Mouse (Mus musculus): ENCODE measurements around the gene Pop5. TPM values are rescaled to one million over a fixed set of nuclear protein-coding genes. Genes with fewer than 3 reads are reported as not detected.

Pop5 gene
- polyA plus RNA-seq, 1 experiment from 2014 or later, result 143 TPM

DNA sequence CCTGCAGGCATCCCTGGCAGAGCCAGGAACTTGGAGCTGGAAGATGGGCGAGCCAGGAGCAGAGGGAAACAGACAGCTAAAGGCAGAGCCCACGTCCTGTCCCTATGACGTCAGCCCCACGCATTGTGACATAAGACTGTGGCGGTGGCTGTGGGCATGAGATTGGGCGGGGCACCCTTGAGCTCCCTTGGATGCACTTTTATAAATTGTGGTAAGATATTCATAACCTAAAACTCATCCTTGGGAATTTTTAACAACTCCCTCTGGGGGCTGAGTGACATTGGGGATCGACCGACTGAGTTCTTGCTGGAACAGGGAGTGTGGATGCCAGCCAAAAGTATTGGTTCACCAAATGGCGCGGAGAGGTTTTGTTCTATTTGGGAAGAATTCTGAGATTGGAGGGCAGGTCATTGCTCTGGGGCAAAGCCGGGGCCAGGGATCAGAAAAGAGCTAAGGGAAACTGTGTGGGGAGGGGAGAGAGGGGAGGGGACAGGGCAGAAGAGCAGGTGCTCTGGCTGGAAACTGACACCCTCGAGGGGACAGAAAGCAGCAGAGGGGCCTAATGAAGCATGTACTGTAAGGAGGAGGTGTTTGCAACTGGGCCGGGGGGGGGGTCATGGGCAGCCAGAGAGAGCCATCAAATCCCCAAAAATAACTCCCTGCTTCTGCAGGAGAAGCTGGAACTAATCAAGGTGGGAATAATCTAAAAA, 14.6 kb upstream of the Pop5 start:
- no peak for ATAC-seq

GRCm38 (mm10) chr5:115222485-115222884, 13.2 kb upstream of the Pop5 start:
- H3K9me3 ChIP-seq (replicated peaks), result peaks cover 16% of the 10 kb centered on the region
- no peak overlapping the region for H3K9ac ChIP-seq
- H3K4me3 ChIP-seq, result no peak overlapping the region
- no peaks in the 10 kb centered on the region for H3K4me1 ChIP-seq
- no peak for ATAC-seq
- H3K27me3 ChIP-seq (replicated peaks), result peaks cover 51% of the 10 kb centered on the region
- no peak overlapping the region for H3K4me2 ChIP-seq
- no peaks in the 10 kb centered on the region for H3K36me3 ChIP-seq
- 56% methylated on average over 3 of the region's 3 CpGs for WGBS (ENCODE audit: insufficient replicate concordance)
- H3K27ac ChIP-seq, result no peak overlapping the region

More for the DNA sequence above, 14.6 kb upstream of the Pop5 start:
- peaks cover 16% of the 10 kb centered on the region for H3K9me3 ChIP-seq (replicated peaks)
- no peaks in the 10 kb centered on the region for H3K36me3 ChIP-seq
- H3K4me1 ChIP-seq, result no peaks in the 10 kb centered on the region
- H3K4me2 ChIP-seq, result no peak overlapping the region
- 43% methylated on average over 13 of the region's 13 CpGs for WGBS (ENCODE audit: insufficient replicate concordance)
- H3K9ac ChIP-seq, result no peak overlapping the region
- H3K4me3 ChIP-seq, result no peak overlapping the region
- peaks cover 60% of the 10 kb centered on the region for H3K27me3 ChIP-seq (replicated peaks)
- no peak overlapping the region for H3K27ac ChIP-seq

DNA sequence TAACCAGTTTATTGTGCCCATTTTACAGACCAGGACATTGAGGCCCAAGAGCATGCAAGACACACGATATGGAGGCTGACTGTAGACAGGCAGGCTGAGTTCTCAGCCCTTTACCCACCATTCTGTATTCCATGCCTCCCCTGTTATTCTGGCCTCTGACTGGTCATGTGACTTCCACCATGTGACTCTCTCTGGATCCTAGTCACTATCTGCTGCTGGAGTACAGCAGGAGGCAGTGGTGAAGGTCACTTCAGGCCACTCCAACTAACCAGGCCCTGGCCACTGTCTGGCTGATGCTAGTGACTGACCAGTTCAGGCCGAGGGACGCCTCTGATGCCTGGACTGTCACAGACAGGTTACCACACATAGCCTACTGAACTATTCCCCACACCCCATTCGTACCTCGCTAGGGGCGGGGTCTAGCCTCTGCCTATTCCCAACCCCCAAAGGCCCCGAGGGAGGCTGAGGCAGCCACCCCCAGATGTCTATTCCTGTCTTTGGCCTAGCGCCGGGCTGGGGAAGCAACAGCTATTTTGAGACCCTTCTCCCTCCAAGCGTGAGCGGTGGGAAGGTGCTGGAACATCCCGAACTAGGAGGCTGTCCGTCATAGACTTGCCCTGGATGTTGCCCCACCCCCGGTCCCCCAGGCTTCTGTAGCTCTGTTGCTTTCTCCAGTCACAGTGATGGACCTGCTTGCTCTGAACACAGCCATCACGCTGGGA, 4.6 kb upstream of the Pop5 start:
- peaks cover 10% of the 10 kb centered on the region for H3K4me1 ChIP-seq
- no peaks in the 10 kb centered on the region for H3K9me3 ChIP-seq (replicated peaks)
- no peaks in the 10 kb centered on the region for H3K36me3 ChIP-seq
- ATAC-seq, result peak; percentile 25; the same call in 1 of the 2 replicates
- H3K4me3 ChIP-seq, result no peak overlapping the region
- WGBS (ENCODE audit: insufficient replicate concordance), result 56% methylated on average over 15 of the region's 15 CpGs
- peaks cover 59% of the 10 kb centered on the region for H3K27me3 ChIP-seq (replicated peaks)
- no peak overlapping the region for H3K27ac ChIP-seq
- H3K9ac ChIP-seq, result no peak overlapping the region
- H3K4me2 ChIP-seq, result no peak overlapping the region

DNA sequence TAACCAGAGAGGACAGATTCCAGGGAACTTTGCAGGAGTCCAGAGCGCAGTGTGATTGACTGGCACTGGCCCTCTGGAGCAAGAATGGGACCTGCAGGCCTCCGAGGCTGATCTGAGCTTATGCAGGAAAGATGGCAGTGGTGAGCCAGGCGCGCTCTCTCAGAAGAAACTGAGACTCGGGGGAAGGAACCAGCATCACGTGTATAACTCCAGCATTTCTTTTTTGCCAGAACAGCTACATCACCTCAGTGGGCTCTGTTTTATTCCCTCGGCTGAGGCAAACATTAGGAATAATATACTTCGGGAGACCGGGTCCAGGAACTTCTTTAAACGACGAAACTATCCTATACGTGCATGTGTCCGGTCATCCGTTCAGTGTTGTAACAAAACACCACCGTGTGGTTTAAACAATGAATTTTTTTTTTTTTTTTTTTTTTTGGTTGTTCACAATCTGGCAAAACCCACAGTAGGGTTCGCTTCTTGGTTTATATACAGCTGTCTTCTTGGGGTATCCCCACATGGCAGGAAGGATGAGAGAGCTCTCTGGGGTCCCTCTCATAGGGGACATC, 4.0 kb upstream of the Pop5 start:
- Histone ChIP-seq H3K4me3 (no peak overlapping the region), H3K4me2 (no peak overlapping the region), H3K27ac (no peak overlapping the region)

GRCm38 (mm10) chr5:115232516-115232915, 3.1 kb upstream of the Pop5 start:
- no peak overlapping the region for H3K9ac ChIP-seq
- H3K4me3 ChIP-seq, result no peak overlapping the region
- H3K4me2 ChIP-seq, result no peak overlapping the region
- no peak overlapping the region for H3K27ac ChIP-seq
- no peaks in the 10 kb centered on the region for H3K9me3 ChIP-seq (replicated peaks)
- peaks cover 16% of the 10 kb centered on the region for H3K4me1 ChIP-seq
- no peaks in the 10 kb centered on the region for H3K36me3 ChIP-seq
- ATAC-seq, result no peak
- H3K27me3 ChIP-seq (replicated peaks), result peaks cover 54% of the 10 kb centered on the region
- 63% methylated on average over 6 of the region's 6 CpGs for WGBS (ENCODE audit: insufficient replicate concordance)

More for the DNA sequence above, 4.0 kb upstream of the Pop5 start:
- Histone ChIP-seq H3K27me3 (replicated peaks) (peaks cover 55% of the 10 kb centered on the region), H3K9me3 (replicated peaks) (no peaks in the 10 kb centered on the region), H3K9ac (no peak overlapping the region), H3K36me3 (no peaks in the 10 kb centered on the region), H3K4me1 (peaks cover 12% of the 10 kb centered on the region)
- WGBS (ENCODE audit: insufficient replicate concordance), result 58% methylated on average over 16 of the region's 16 CpGs
- no peak for ATAC-seq

GRCm38 (mm10) chr5:115233031-115233780, 2.4 kb upstream of the Pop5 start:
- no peak overlapping the region for H3K4me2 ChIP-seq
- H3K4me1 ChIP-seq, result peaks cover 17% of the 10 kb centered on the region
- no peak overlapping the region for H3K9ac ChIP-seq
- ATAC-seq, result no peak
- H3K4me3 ChIP-seq, result no peak overlapping the region
- H3K27ac ChIP-seq, result no peak overlapping the region
- no peaks in the 10 kb centered on the region for H3K36me3 ChIP-seq
- WGBS (ENCODE audit: insufficient replicate concordance), result 83% methylated on average over 14 of the region's 14 CpGs
- no peaks in the 10 kb centered on the region for H3K9me3 ChIP-seq (replicated peaks)
- H3K27me3 ChIP-seq (replicated peaks), result peaks cover 54% of the 10 kb centered on the region

GRCm38 (mm10) chr5:115234519-115234918, 1.1 kb upstream of the Pop5 start:
- Histone ChIP-seq H3K9ac (no peak overlapping the region), H3K36me3 (peaks cover under 1% of the 10 kb centered on the region; the same call in 1 of the 2 replicates), H3K9me3 (replicated peaks) (no peaks in the 10 kb centered on the region), H3K27me3 (replicated peaks) (peaks cover 51% of the 10 kb centered on the region), H3K4me1 (peaks cover 28% of the 10 kb centered on the region), H3K4me3 (no peak overlapping the region), H3K4me2 (no peak overlapping the region), H3K27ac (no peak overlapping the region)
- no peak for ATAC-seq
- 65% methylated on average over 6 of the region's 6 CpGs for WGBS (ENCODE audit: insufficient replicate concordance)

DNA sequence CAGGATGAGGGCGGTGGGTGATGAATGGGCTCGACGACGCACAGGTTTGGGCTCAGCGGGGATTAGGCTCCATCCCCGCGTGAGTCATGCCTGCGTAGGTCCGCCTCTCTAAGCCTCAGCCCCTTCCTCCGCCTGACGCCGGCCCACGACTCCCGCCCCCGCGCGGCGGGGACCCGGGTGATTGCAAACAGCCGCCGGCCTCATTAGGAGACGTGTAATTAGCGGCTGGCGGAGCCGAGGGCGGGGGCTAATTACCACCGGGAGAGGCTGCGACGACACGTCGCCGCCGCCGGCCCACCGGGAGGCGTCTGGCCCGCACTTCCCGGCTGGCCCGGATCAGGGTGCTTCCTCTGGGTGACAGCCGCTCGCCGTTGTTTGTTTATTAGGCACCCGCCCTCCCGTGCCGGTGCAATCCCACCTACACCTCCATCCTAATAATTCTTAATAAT, 289 bp upstream of the Pop5 start:
- ATAC-seq, result 0 out of 2 replicates have a peak, but pooled peaks have one; percentile 10
- peak overlapping the region; percentile 63 for H3K4me3 ChIP-seq
- peak overlapping the region; percentile 46; the same call in 1 of the 2 replicates for H3K27ac ChIP-seq
- WGBS (ENCODE audit: insufficient replicate concordance), result 2% methylated on average over 45 of the region's 45 CpGs
- peak overlapping the region; percentile 91 for H3K4me2 ChIP-seq
- H3K27me3 ChIP-seq (replicated peaks), result peaks cover 48% of the 10 kb centered on the region
- peaks cover 9% of the 10 kb centered on the region for H3K36me3 ChIP-seq
- peak overlapping the region; percentile 71 for H3K9ac ChIP-seq
- H3K4me1 ChIP-seq, result peaks cover 32% of the 10 kb centered on the region
- H3K9me3 ChIP-seq (replicated peaks), result no peaks in the 10 kb centered on the region

DNA sequence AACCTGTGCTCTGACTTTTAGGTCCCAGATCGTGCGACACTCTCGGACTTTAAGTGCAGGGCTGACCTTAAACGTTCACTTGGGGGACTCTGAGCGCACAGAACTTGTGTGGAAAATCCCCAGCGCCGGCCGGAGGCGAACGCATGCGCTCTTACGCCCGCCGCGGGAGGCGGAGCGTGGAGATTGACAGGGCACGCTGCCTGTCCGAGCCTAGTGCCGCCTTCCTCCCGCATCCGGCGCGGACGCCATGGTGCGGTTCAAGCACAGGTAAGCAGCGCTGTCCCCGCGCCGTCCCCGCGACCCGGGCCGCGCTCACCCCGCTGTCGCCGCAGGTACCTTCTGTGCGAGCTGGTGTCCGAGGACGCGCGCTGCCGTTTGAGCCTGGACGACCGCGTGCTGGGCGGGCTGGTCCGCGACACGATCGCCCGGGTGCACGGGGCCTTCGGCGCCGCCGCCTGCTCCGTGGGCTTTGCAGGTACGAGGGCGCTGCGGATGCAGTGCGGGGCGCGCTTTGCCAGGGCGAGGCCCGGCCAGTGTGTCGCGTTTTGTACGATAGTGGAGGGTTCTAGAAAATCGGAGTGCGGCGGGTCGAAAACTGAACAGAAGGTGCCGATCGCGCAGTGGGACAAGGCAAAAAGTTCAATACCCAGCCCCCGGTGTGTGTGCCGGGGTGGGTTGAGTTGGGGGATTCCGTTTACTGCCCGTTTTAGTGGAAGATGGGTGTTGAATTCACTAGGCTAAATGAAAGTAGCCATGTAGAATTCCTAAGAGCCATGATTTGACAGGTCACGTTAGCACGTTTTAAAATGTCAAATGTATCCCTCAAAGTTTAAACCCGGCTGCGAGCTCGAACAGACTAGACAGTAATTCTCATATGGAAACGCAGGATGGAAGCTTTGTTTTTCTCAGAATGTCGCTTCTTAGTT, 2.4 kb downstream of the Pop5 start:
- Histone ChIP-seq H3K9me3 (replicated peaks) (no peaks in the 10 kb centered on the region), H3K4me3 (peak overlapping the region; percentile 86), H3K27ac (peak overlapping the region; percentile 82), H3K4me1 (peaks cover 32% of the 10 kb centered on the region), H3K9ac (peak overlapping the region; percentile 92), H3K36me3 (peaks cover 36% of the 10 kb centered on the region), H3K4me2 (peak overlapping the region; percentile 92), H3K27me3 (replicated peaks) (peaks cover 26% of the 10 kb centered on the region)
- under 1% methylated on average over 88 of the region's 88 CpGs for WGBS (ENCODE audit: insufficient replicate concordance)
- ATAC-seq, result peak; percentile 90

DNA sequence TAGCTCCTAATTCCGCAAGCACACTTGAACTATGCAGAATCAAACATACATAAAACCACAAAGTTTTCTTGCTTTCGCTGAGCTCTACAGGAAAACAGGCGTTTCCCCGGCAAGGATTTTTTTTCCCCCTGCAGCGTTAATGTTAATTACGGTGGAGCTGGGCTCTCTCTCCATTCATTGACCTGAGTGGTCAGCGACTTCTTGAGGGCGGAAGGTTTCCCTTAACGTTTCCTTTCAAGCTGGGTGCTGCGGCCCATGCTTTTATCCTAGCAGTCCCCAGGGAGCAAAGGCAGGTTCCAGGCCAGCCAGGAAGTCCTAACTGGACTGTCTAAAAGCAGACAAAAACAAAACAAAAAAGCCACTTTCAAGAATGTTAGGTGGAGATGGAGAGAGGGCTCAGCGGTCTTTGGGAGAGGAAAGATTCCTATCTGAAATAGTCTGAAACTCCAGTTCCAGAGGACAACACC, 3.1 kb downstream of the Pop5 start:
- no peak for ATAC-seq
- Histone ChIP-seq H3K36me3 (peaks cover 43% of the 10 kb centered on the region), H3K4me2 (peak overlapping the region; percentile 92), H3K9me3 (replicated peaks) (no peaks in the 10 kb centered on the region), H3K27me3 (replicated peaks) (peaks cover 19% of the 10 kb centered on the region), H3K9ac (peak overlapping the region; percentile 92), H3K4me3 (peak overlapping the region; percentile 86), H3K27ac (peak overlapping the region; percentile 82), H3K4me1 (peaks cover 32% of the 10 kb centered on the region)
- WGBS (ENCODE audit: insufficient replicate concordance), result 4% methylated on average over 11 of the region's 11 CpGs

DNA sequence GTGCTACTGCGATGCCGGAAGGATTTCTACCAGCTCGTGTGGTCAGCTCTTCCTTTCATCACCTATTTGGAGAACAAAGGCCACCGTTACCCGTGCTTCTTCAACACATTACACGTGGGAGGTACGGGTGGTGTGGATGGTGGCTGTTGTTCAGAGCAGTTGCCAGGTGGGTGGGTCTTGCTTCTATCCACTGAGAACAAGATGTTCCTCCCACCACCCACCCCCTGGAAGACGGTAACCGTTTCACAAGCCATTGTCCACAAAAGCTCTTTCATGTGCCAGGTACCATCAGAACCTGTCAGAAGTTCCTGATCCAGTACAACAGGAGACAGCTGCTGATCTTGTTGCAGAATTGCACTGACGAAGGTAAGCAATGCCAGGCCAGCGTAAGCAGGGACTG, 4.6 kb downstream of the Pop5 start:
- WGBS (ENCODE audit: insufficient replicate concordance), result 88% methylated on average over 11 of the region's 11 CpGs
- Histone ChIP-seq H3K27ac (no peak overlapping the region), H3K36me3 (peaks cover 58% of the 10 kb centered on the region), H3K27me3 (replicated peaks) (peaks cover 6% of the 10 kb centered on the region), H3K9ac (no peak overlapping the region), H3K4me3 (no peak overlapping the region), H3K4me1 (peaks cover 29% of the 10 kb centered on the region), H3K4me2 (no peak overlapping the region), H3K9me3 (replicated peaks) (no peaks in the 10 kb centered on the region)
- no peak for ATAC-seq
